Mouse (Mus musculus): ENCODE measurements at regions not wholly inside any gene's neighbourhood (a gene's known extent, or its start where the extent isn't known, plus 50 kb on each side); places are given as distances from the start of the nearest gene placed in this dataset.

- Histone ChIP-seq H3K36me3 (ENCODE audit: control insufficient read depth, insufficient read depth, low read length) (no peaks in the 10 kb centered on the region), H3K9me3 (ENCODE audit: control insufficient read depth, low read length) (no peaks in the 10 kb centered on the region), H3K27ac (ENCODE audit: low read depth, low read length) (no peak overlapping the region), H3K4me3 (ENCODE audit: low read depth, low read length) (no peak overlapping the region), H3K9ac (replicated peaks; ENCODE audit: low read depth, low read length) (no peak overlapping the region), H3K27me3 (ENCODE audit: control insufficient read depth, insufficient read depth, low read length) (no peaks in the 10 kb centered on the region), H3K4me2 (ENCODE audit: low read depth, low read length) (no peak overlapping the region), H3K4me1 (ENCODE audit: control insufficient read depth, insufficient read depth, low read length) (no peaks in the 10 kb centered on the region)
- 90% methylated on average over 10 of the region's 10 CpGs for WGBS
- no peak for ATAC-seq (ENCODE audit: low read depth)
Observed at GRCm38 (mm10) chr14:67159996-67160395, 1151.0 kb upstream of the Gulo start.

GRCm38 (mm10) chr14:67158867-67159266 lies 1149.9 kb upstream of the Gulo start:
- ATAC-seq (ENCODE audit: low read depth) = no peak

GRCm38 (mm10) chr14:67156366-67156765 lies 1147.4 kb upstream of the Gulo start:
- Histone ChIP-seq H3K9ac (replicated peaks; ENCODE audit: low read depth, low read length) (no peak overlapping the region), H3K27ac (ENCODE audit: low read depth, low read length) (no peak overlapping the region), H3K9me3 (ENCODE audit: control insufficient read depth, low read length) (no peaks in the 10 kb centered on the region), H3K4me1 (ENCODE audit: control insufficient read depth, insufficient read depth, low read length) (no peaks in the 10 kb centered on the region), H3K36me3 (ENCODE audit: control insufficient read depth, insufficient read depth, low read length) (no peaks in the 10 kb centered on the region), H3K27me3 (ENCODE audit: control insufficient read depth, insufficient read depth, low read length) (no peaks in the 10 kb centered on the region), H3K4me2 (ENCODE audit: low read depth, low read length) (no peak overlapping the region), H3K4me3 (ENCODE audit: low read depth, low read length) (no peak overlapping the region)
- no peak for ATAC-seq (ENCODE audit: low read depth)
- 67% methylated on average over 8 of the region's 8 CpGs for WGBS

More at GRCm38 (mm10) chr14:67158867-67159266, 1149.9 kb upstream of the Gulo start:
- Histone ChIP-seq H3K9ac (replicated peaks; ENCODE audit: low read depth, low read length) (no peak overlapping the region), H3K4me2 (ENCODE audit: low read depth, low read length) (no peak overlapping the region), H3K9me3 (ENCODE audit: control insufficient read depth, low read length) (no peaks in the 10 kb centered on the region), H3K27ac (ENCODE audit: low read depth, low read length) (no peak overlapping the region), H3K4me1 (ENCODE audit: control insufficient read depth, insufficient read depth, low read length) (no peaks in the 10 kb centered on the region), H3K36me3 (ENCODE audit: control insufficient read depth, insufficient read depth, low read length) (no peaks in the 10 kb centered on the region), H3K27me3 (ENCODE audit: control insufficient read depth, insufficient read depth, low read length) (no peaks in the 10 kb centered on the region), H3K4me3 (ENCODE audit: low read depth, low read length) (no peak overlapping the region)
- WGBS = 90% methylated on average over 9 of the region's 9 CpGs

- no peak for ATAC-seq (ENCODE audit: low read depth)
- Histone ChIP-seq H3K4me1 (ENCODE audit: control insufficient read depth, insufficient read depth, low read length) (no peaks in the 10 kb centered on the region), H3K36me3 (ENCODE audit: control insufficient read depth, insufficient read depth, low read length) (no peaks in the 10 kb centered on the region), H3K27me3 (ENCODE audit: control insufficient read depth, insufficient read depth, low read length) (no peaks in the 10 kb centered on the region), H3K4me3 (ENCODE audit: low read depth, low read length) (no peak overlapping the region), H3K27ac (ENCODE audit: low read depth, low read length) (no peak overlapping the region), H3K4me2 (ENCODE audit: low read depth, low read length) (no peak overlapping the region), H3K9ac (replicated peaks; ENCODE audit: low read depth, low read length) (no peak overlapping the region), H3K9me3 (ENCODE audit: control insufficient read depth, low read length) (no peaks in the 10 kb centered on the region)
- 55% methylated on average over 3 of the region's 3 CpGs for WGBS
Observed at GRCm38 (mm10) chr14:67153621-67154020, 1144.6 kb upstream of the Gulo start.

GRCm38 (mm10) chr14:67149961-67150471 lies 1141.0 kb upstream of the Gulo start:
- H3K36me3 ChIP-seq (ENCODE audit: control insufficient read depth, insufficient read depth, low read length) = no peaks in the 10 kb centered on the region
- no peak for ATAC-seq (ENCODE audit: low read depth)

GRCm38 (mm10) chr14:67149091-67149490 lies 1140.1 kb upstream of the Gulo start:
- H3K9ac ChIP-seq (replicated peaks; ENCODE audit: low read depth, low read length) = no peak overlapping the region
- no peaks in the 10 kb centered on the region for H3K9me3 ChIP-seq (ENCODE audit: control insufficient read depth, low read length)
- ATAC-seq (ENCODE audit: low read depth) = no peak
- no peak overlapping the region for H3K27ac ChIP-seq (ENCODE audit: low read depth, low read length)
- no peaks in the 10 kb centered on the region for H3K4me1 ChIP-seq (ENCODE audit: control insufficient read depth, insufficient read depth, low read length)
- WGBS = 76% methylated on average over 8 of the region's 8 CpGs
- no peaks in the 10 kb centered on the region for H3K27me3 ChIP-seq (ENCODE audit: control insufficient read depth, insufficient read depth, low read length)
- no peak overlapping the region for H3K4me3 ChIP-seq (ENCODE audit: low read depth, low read length)
- no peak overlapping the region for H3K4me2 ChIP-seq (ENCODE audit: low read depth, low read length)
- no peaks in the 10 kb centered on the region for H3K36me3 ChIP-seq (ENCODE audit: control insufficient read depth, insufficient read depth, low read length)

More at GRCm38 (mm10) chr14:67149961-67150471, 1141.0 kb upstream of the Gulo start:
- Histone ChIP-seq H3K9me3 (ENCODE audit: control insufficient read depth, low read length) (no peaks in the 10 kb centered on the region), H3K27ac (ENCODE audit: low read depth, low read length) (no peak overlapping the region), H3K27me3 (ENCODE audit: control insufficient read depth, insufficient read depth, low read length) (no peaks in the 10 kb centered on the region), H3K4me2 (ENCODE audit: low read depth, low read length) (no peak overlapping the region), H3K9ac (replicated peaks; ENCODE audit: low read depth, low read length) (no peak overlapping the region), H3K4me1 (ENCODE audit: control insufficient read depth, insufficient read depth, low read length) (no peaks in the 10 kb centered on the region), H3K4me3 (ENCODE audit: low read depth, low read length) (no peak overlapping the region)
- 50% methylated on average over 7 of the region's 7 CpGs for WGBS

- WGBS = 88% methylated on average over 12 of the region's 12 CpGs
- no peak for ATAC-seq (ENCODE audit: low read depth)
- Histone ChIP-seq H3K4me3 (ENCODE audit: low read depth, low read length) (no peak overlapping the region), H3K4me1 (ENCODE audit: control insufficient read depth, insufficient read depth, low read length) (peaks cover 10% of the 10 kb centered on the region), H3K9me3 (ENCODE audit: control insufficient read depth, low read length) (no peaks in the 10 kb centered on the region), H3K36me3 (ENCODE audit: control insufficient read depth, insufficient read depth, low read length) (no peaks in the 10 kb centered on the region), H3K27me3 (ENCODE audit: control insufficient read depth, insufficient read depth, low read length) (no peaks in the 10 kb centered on the region), H3K9ac (replicated peaks; ENCODE audit: low read depth, low read length) (no peak overlapping the region), H3K4me2 (ENCODE audit: low read depth, low read length) (no peak overlapping the region), H3K27ac (ENCODE audit: low read depth, low read length) (no peak overlapping the region)
Observed at GRCm38 (mm10) chr14:67146602-67147001, 1137.6 kb upstream of the Gulo start.

- no peak overlapping the region for H3K9ac ChIP-seq (replicated peaks; ENCODE audit: low read depth, low read length)
- no peaks in the 10 kb centered on the region for H3K27me3 ChIP-seq (ENCODE audit: control insufficient read depth, insufficient read depth, low read length)
- H3K4me2 ChIP-seq (ENCODE audit: low read depth, low read length) = no peak overlapping the region
- no peaks in the 10 kb centered on the region for H3K36me3 ChIP-seq (ENCODE audit: control insufficient read depth, insufficient read depth, low read length)
- H3K27ac ChIP-seq (ENCODE audit: low read depth, low read length) = no peak overlapping the region
- ATAC-seq (ENCODE audit: low read depth) = no peak
- peaks cover 12% of the 10 kb centered on the region for H3K4me1 ChIP-seq (ENCODE audit: control insufficient read depth, insufficient read depth, low read length)
- WGBS = 92% methylated on average over 6 of the region's 6 CpGs
- no peaks in the 10 kb centered on the region for H3K9me3 ChIP-seq (ENCODE audit: control insufficient read depth, low read length)
- no peak overlapping the region for H3K4me3 ChIP-seq (ENCODE audit: low read depth, low read length)
Observed at GRCm38 (mm10) chr14:67145046-67145445, 1136.0 kb upstream of the Gulo start.

GRCm38 (mm10) chr14:67144461-67144985 lies 1135.5 kb upstream of the Gulo start:
- no peak overlapping the region for H3K4me3 ChIP-seq (ENCODE audit: low read depth, low read length)
- no peak overlapping the region for H3K27ac ChIP-seq (ENCODE audit: low read depth, low read length)
- 79% methylated on average over 4 of the region's 4 CpGs for WGBS
- H3K36me3 ChIP-seq (ENCODE audit: control insufficient read depth, insufficient read depth, low read length) = no peaks in the 10 kb centered on the region
- H3K4me2 ChIP-seq (ENCODE audit: low read depth, low read length) = no peak overlapping the region
- H3K9me3 ChIP-seq (ENCODE audit: control insufficient read depth, low read length) = no peaks in the 10 kb centered on the region
- peaks cover 12% of the 10 kb centered on the region for H3K4me1 ChIP-seq (ENCODE audit: control insufficient read depth, insufficient read depth, low read length)
- H3K27me3 ChIP-seq (ENCODE audit: control insufficient read depth, insufficient read depth, low read length) = no peaks in the 10 kb centered on the region
- no peak for ATAC-seq (ENCODE audit: low read depth)
- H3K9ac ChIP-seq (replicated peaks; ENCODE audit: low read depth, low read length) = no peak overlapping the region
